Comparison of ENCODE assay signal across 12 mouse cellular contexts in genomic region chr11:60924498-60924897, GRCm38 (mm10). TPM values are rescaled to one million over a fixed set of nuclear protein-coding genes. Genes with fewer than 3 reads are reported as not detected.
DNase-seq lines count a peak whose midpoint lies in the region; ATAC-seq and TF ChIP-seq lines count a peak whose summit lies in the region.
"Had no signal": no experiment of that assay in that cellular context is flagged by ENCODE, and none has a peak within 500 bp of the region (broad histone marks: within the 10 kb centered on the region; RNA-seq: fewer than 3 reads in every experiment).

No protein-coding gene starts in this region.

- no peak for TF ChIP-seq EP300 in heart, adult 2 months (IDR thresholded peaks at IDR 0.05; ENCODE audit: insufficient read depth, low read depth, low read length)

- peak; percentile 61; the same call in 1 of the 2 replicates for ATAC-seq in heart, embryonic 11.5 days (replicated peaks; ENCODE audit: insufficient number of reproducible peaks, low FRiP score, low TSS enrichment)
- 0 out of 2 replicates have a peak, but pooled peaks have one; percentile 15 for ATAC-seq in G1E (ENCODE audit: extremely low read depth, insufficient number of reproducible peaks, low FRiP score, poor library complexity, severe bottlenecking)
- ATAC-seq in erythroid progenitor cell, adult 5-6 weeks (replicated peaks; ENCODE audit: low FRiP score, poor library complexity, severe bottlenecking) = peak; percentile 83
- ATAC-seq in hindbrain, embryonic 16.5 days = no peak

- H3K9me3 ChIP-seq in heart, embryonic 11.5 days (replicated peaks; ENCODE audit: control insufficient read depth, low read length) = no peaks in the 10 kb centered on the region
- H3K9me3 ChIP-seq in G1E (replicated peaks) = no peaks in the 10 kb centered on the region
- no peaks in the 10 kb centered on the region for H3K9me3 ChIP-seq in hindbrain, embryonic 16.5 days (ENCODE audit: control insufficient read depth, low read length)
- H3K9me3 ChIP-seq: megakaryocyte, embryonic 14.5 days had no signal

- 0 out of 2 replicates have a peak, but pooled peaks cover 3% of the 10 kb centered on the region for H3K4me1 ChIP-seq in heart, embryonic 11.5 days (ENCODE audit: control insufficient read depth, insufficient read depth, low read length)
- no peaks in the 10 kb centered on the region for H3K4me1 ChIP-seq in heart, adult 2 months (ENCODE audit: control insufficient read depth, insufficient read depth, low read length)
- peaks cover 22% of the 10 kb centered on the region for H3K4me1 ChIP-seq in G1E (ENCODE audit: insufficient read depth, low read depth, low read length)
- peaks cover 3% of the 10 kb centered on the region; the same call in 1 of the 2 replicates for H3K4me1 ChIP-seq in hindbrain, embryonic 16.5 days (ENCODE audit: control insufficient read depth, insufficient read depth, low read depth, low read length)

- H3K9ac ChIP-seq in heart, embryonic 11.5 days (ENCODE audit: low read depth, low read length) = no peak overlapping the region
- H3K9ac ChIP-seq in heart, adult 2 months (ENCODE audit: low read depth, low read length) = no peak overlapping the region
- no peak overlapping the region for H3K9ac ChIP-seq in hindbrain, embryonic 16.5 days (ENCODE audit: low read depth, low read length)

- H3K4me3 ChIP-seq in heart, embryonic 11.5 days (ENCODE audit: low read depth, low read length) = no peak overlapping the region
- no peak overlapping the region for H3K4me3 ChIP-seq in heart, adult 2 months
- no peak overlapping the region for H3K4me3 ChIP-seq in G1E (ENCODE audit: low read depth, low read length)
- H3K4me3 ChIP-seq in hindbrain, embryonic 16.5 days (ENCODE audit: low read length) = no peak overlapping the region
- H3K4me3 ChIP-seq: megakaryocyte, embryonic 14.5 days; myocyte had no signal

- no peak for TF ChIP-seq POLR2A in heart, adult 2 months (IDR thresholded peaks at IDR 0.05; ENCODE audit: insufficient read depth, low read depth, low read length)

- no peak for DNase-seq in heart, adult 2 months
- no peak for DNase-seq in G1E (ENCODE audit: low spot score)
- peak; percentile 72 to 86 for DNase-seq in spleen, postnatal 10 days (ENCODE audit: low spot score in 2 of 2)
- no peak for DNase-seq in embryo, embryonic 9.5 days (ENCODE audit: extremely low spot score)
- DNase-seq in urinary bladder, postnatal 14 days (ENCODE audit: low spot score) = no peak
- DNase-seq: adrenal gland, adult 2 months; lung, adult 2 months had no signal

- no peak for TF ChIP-seq CTCF in heart, adult 2 months (IDR thresholded peaks at IDR 0.05)
- TF ChIP-seq CTCF in G1E (IDR thresholded peaks at IDR 0.05; ENCODE audit: low read depth, low read length) = no peak

- no peak overlapping the region for H3K4me2 ChIP-seq in heart, embryonic 11.5 days
- no peak overlapping the region for H3K4me2 ChIP-seq in hindbrain, embryonic 16.5 days (ENCODE audit: low read length)

- no peaks in the 10 kb centered on the region for H3K79me2 ChIP-seq in heart, adult 2 months (replicated peaks; ENCODE audit: control insufficient read depth, insufficient read depth, low read length)

- H3K36me3 ChIP-seq in heart, embryonic 11.5 days (ENCODE audit: control insufficient read depth, insufficient read depth, low read length) = 0 out of 2 replicates have a peak, but pooled peaks cover 3% of the 10 kb centered on the region
- no peaks in the 10 kb centered on the region for H3K36me3 ChIP-seq in heart, adult 2 months (ENCODE audit: control insufficient read depth, insufficient read depth, low read length)
- peaks cover 67% of the 10 kb centered on the region for H3K36me3 ChIP-seq in G1E (replicated peaks)
- H3K36me3 ChIP-seq in hindbrain, embryonic 16.5 days (ENCODE audit: control insufficient read depth, insufficient read depth, low read length) = no peaks in the 10 kb centered on the region

- no peaks in the 10 kb centered on the region for H3K27me3 ChIP-seq in heart, embryonic 11.5 days (ENCODE audit: control insufficient read depth, insufficient read depth, low read length)
- H3K27me3 ChIP-seq in heart, adult 2 months (ENCODE audit: control insufficient read depth, insufficient read depth, low read length) = no peaks in the 10 kb centered on the region
- H3K27me3 ChIP-seq in G1E (ENCODE audit: insufficient read depth, low read length) = no peaks in the 10 kb centered on the region
- no peaks in the 10 kb centered on the region for H3K27me3 ChIP-seq in hindbrain, embryonic 16.5 days (replicated peaks; ENCODE audit: control insufficient read depth, insufficient read depth, low read length)
- H3K27me3 ChIP-seq: megakaryocyte, embryonic 14.5 days had no signal

- WGBS in heart, embryonic 11.5 days (ENCODE audit: insufficient replicate concordance) = 30% methylated on average over 6 of the region's 6 CpGs
- WGBS in heart, adult 2 months = 48% methylated on average over 6 of the region's 6 CpGs
- WGBS in hindbrain, embryonic 16.5 days = 40% methylated on average over 6 of the region's 6 CpGs

- intact Hi-C loops in heart, adult 2 months (cut with DNase I) = no loop called here

- no peak overlapping the region for H3K27ac ChIP-seq in heart, embryonic 11.5 days (ENCODE audit: low read depth, low read length)
- H3K27ac ChIP-seq in heart, adult 2 months = no peak overlapping the region
- H3K27ac ChIP-seq in hindbrain, embryonic 16.5 days (ENCODE audit: low read depth, low read length) = no peak overlapping the region

RNA-seq across cellular contexts. Expression of gene Map2k3, which starts 7.3 kb away (rescaled TPM):
- polyA plus RNA-seq in heart, embryonic 11.5 days (2014; fragmentation: Nextera tagmentation; extraction: Ambion mirVana) = 74.6 and 77.9 TPM in 2 replicates
- total RNA-seq in heart, adult 2 months (2021) = 10 to 100 TPM; 71.1 to 79.3 TPM
- polyA plus RNA-seq in heart, adult 2 months (2012; rRNA removed) = 56.5 and 56.7 TPM in 2 replicates
- 24.6 and 32.1 TPM in 2 replicates for total RNA-seq in G1E (2014; fragmentation: Nextera tagmentation)
- total RNA-seq in G1E (2017) = 22.1 and 30.6 TPM in 2 replicates
- 189 and 219 TPM in 2 replicates for polyA plus RNA-seq in G1E (2012)
- 105 and 148 TPM in 2 replicates for total RNA-seq in erythroid progenitor cell, adult 5-6 weeks (2015; ENCODE audit: low replicate concordance)
- total RNA-seq in erythroid progenitor cell, adult 5-6 weeks (2017; ENCODE audit: low replicate concordance) = 93.2 and 132 TPM in 2 replicates
- 30.1 and 33.6 TPM in 2 replicates for polyA plus RNA-seq in hindbrain, embryonic 16.5 days (2015; fragmentation: Nextera tagmentation; extraction: Ambion mirVana)

RNA-seq across cellular contexts. Expression of gene Natd1, which starts 9.9 kb away (rescaled TPM):
- polyA plus RNA-seq in heart, embryonic 11.5 days (2014; fragmentation: Nextera tagmentation; extraction: Ambion mirVana) = 20.2 and 23.9 TPM in 2 replicates
- total RNA-seq in heart, adult 2 months (2021) = 10 to 100 TPM; 11.4 to 13.4 TPM
- 15.6 and 20.0 TPM in 2 replicates for polyA plus RNA-seq in heart, adult 2 months (2012; rRNA removed)
- total RNA-seq in G1E (2014; fragmentation: Nextera tagmentation) (10.5 and 10.9 TPM in 2 replicates), G1E (2017) (6.4 and 7.7 TPM in 2 replicates)
- polyA plus RNA-seq in G1E (2012) = 5.4 and 5.9 TPM in 2 replicates
- 32.1 and 36.0 TPM in 2 replicates for total RNA-seq in erythroid progenitor cell, adult 5-6 weeks (2015; ENCODE audit: low replicate concordance)
- 17.2 and 29.4 TPM in 2 replicates for total RNA-seq in erythroid progenitor cell, adult 5-6 weeks (2017; ENCODE audit: low replicate concordance)
- 24.5 and 28.0 TPM in 2 replicates for polyA plus RNA-seq in hindbrain, embryonic 16.5 days (2015; fragmentation: Nextera tagmentation; extraction: Ambion mirVana)

RNA-seq across cellular contexts. Expression of gene Tmem11, which starts 45.4 kb away (rescaled TPM):
- polyA plus RNA-seq in heart, embryonic 11.5 days (2014; fragmentation: Nextera tagmentation; extraction: Ambion mirVana) = 68.1 and 68.4 TPM in 2 replicates
- 10 to 100 TPM; 28.3 to 31.4 TPM for total RNA-seq in heart, adult 2 months (2021)
- 59.6 and 66.7 TPM in 2 replicates for polyA plus RNA-seq in heart, adult 2 months (2012; rRNA removed)
- total RNA-seq in G1E (2014; fragmentation: Nextera tagmentation) = 32.5 and 38.0 TPM in 2 replicates
- 56.3 and 60.2 TPM in 2 replicates for total RNA-seq in G1E (2017)
- 29.6 and 29.8 TPM in 2 replicates for polyA plus RNA-seq in G1E (2012)
- 9.2 and 16.2 TPM in 2 replicates for total RNA-seq in erythroid progenitor cell, adult 5-6 weeks (2015; ENCODE audit: low replicate concordance)
- 10.7 and 16.8 TPM in 2 replicates for total RNA-seq in erythroid progenitor cell, adult 5-6 weeks (2017; ENCODE audit: low replicate concordance)
- polyA plus RNA-seq in hindbrain, embryonic 16.5 days (2015; fragmentation: Nextera tagmentation; extraction: Ambion mirVana) = 58.9 and 62.1 TPM in 2 replicates

Comparison
In these comparisons a context has a peak if more than half of its experiments do, and no peak if none do; other contexts are left out.
1. DNase-seq: peak in spleen, postnatal 10 days (2 of 2); none in heart, adult 2 months (0 of 2), G1E (single experiment), embryo, embryonic 9.5 days (single experiment) and urinary bladder, postnatal 14 days (single experiment).